Mouse (Mus musculus) A20 (cell line): ENCODE measurements around the gene Arsk.

ENCODE experiments used
- DNase-seq: peaks from one replicate; pipeline ENCODE4 v3.0.0-alpha.2; 2011; ENCODE audit warnings: low read depth, low spot score

Arsk gene

GRCm38 (mm10) chr13:76024588-76024987, 73.9 kb downstream of the Arsk start:
- DNase-seq = no peak

DNA sequence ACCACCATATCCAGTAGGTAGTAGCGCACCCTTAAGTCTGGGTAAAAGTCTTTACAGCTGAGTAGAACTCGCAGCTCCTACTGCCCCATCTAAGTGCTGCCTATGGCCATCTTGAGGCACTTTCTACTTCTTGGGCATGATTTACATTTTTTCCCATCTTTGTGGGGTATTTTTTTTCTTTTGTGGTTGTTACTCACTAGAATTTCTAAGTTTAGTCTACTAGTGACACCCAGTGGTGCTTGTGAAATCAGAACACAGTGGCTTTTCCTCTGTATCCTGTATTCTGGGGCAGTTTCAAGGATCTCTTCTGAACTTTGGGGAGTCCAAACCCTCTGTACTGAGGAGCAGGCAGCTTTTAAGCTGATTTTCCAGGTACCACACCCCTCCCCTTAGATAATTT, 76.7 kb downstream of the Arsk start:
- peak; percentile 27 for DNase-seq

GRCm38 (mm10) chr13:76018844-76019400, 79.5 kb downstream of the Arsk start:
- no peak for DNase-seq

DNA sequence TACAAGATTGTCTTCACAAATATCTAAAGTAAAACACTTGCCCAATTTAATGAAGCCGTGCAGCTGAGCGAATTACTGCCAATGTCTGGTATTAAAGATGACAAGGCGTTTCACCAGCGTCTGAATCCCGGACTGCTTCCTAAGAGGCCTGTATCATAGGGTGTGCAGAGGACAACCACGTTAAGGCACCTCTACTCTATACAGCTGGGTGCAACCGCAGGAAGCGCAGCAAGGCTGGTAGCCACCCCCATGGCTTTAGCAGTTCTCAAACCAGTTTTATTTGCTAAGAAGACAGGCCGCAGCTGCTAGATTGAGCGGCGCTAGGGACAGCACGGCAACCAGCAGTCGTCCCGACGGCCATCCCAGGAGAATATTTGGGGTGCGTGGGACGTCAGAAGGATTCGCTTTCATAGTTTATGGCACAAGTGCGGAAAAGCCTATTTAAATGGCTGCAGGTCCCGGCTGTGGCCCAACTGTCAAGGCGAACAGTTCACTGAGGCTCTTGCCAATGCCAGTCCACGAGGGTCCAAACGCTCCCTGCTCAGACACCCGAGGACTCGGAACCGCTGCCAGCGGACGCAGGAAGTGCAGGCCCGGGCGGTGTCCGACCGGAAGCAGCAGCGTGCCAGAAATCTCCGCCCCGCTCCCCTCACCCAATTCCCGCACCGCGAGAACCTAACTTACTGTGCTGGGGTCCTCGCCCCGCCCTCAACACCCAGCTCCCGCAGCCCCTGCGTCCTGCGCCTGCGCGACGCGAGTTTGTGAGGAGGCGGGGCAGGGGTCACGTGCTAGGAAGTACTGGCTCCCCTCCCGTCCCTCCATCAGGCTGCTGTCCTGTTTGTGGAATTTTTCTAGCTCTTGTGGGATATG, 80.3 kb downstream of the Arsk start, which contains the start of gene Rfesd:
Rfesd (minus strand) TSS at position 746 of the 870 bp plus-strand sequence.
- peak; percentile 98 for DNase-seq

GRCm38 (mm10) chr13:76017465-76017864, 81.0 kb downstream of the Arsk start:
- DNase-seq = peak; percentile 33

- DNase-seq = no peak
Observed at GRCm38 (mm10) chr13:76014511-76014910, 83.9 kb downstream of the Arsk start.
